Mouse (Mus musculus): Measurements from ENCODE around the gene Rbfox3. TPM values are rescaled to one million over a fixed set of nuclear protein-coding genes. Genes with fewer than 3 reads are reported as not detected.

Rbfox3 gene
- polyA plus RNA-seq, 2 experiments = 0.08 to 0.17 TPM

GRCm38 (mm10) chr11:118637718-118638117 lies 273.7 kb downstream of the Rbfox3 start:
- H3K27me3 ChIP-seq (ENCODE audit: control insufficient read depth, insufficient read depth, low read length) = no peaks in the 10 kb centered on the region
- TF ChIP-seq CTCF (IDR thresholded peaks at IDR 0.05; ENCODE audit: low read depth) = no peak
- H3K4me2 ChIP-seq (ENCODE audit: low read depth) = no peak overlapping the region
- DNase-seq (ENCODE audit: low read depth in 3 of 3, low spot score in 3 of 3) (no peak), ATAC-seq (ENCODE audit: insufficient read depth) (no peak)
- H3K9ac ChIP-seq (replicated peaks) = no peak overlapping the region
- no peaks in the 10 kb centered on the region for H3K36me3 ChIP-seq (replicated peaks; ENCODE audit: control insufficient read depth, insufficient read depth, low read depth)
- WGBS (ENCODE audit: insufficient replicate concordance) = 69% methylated on average over 10 of the region's 10 CpGs
- H3K4me3 ChIP-seq (ENCODE audit: insufficient read depth in 1 of 2, low read depth in 2 of 2, low read length in 2 of 2) = no peak overlapping the region
- H3K9me3 ChIP-seq (ENCODE audit: control insufficient read depth, low read length) = no peaks in the 10 kb centered on the region
- H3K27ac ChIP-seq = no peak overlapping the region
- H3K4me1 ChIP-seq (replicated peaks; ENCODE audit: control insufficient read depth in 2 of 2, insufficient read depth in 2 of 2, low read length in 1 of 2) = no peaks in the 10 kb centered on the region

GRCm38 (mm10) chr11:118634647-118635046 lies 276.8 kb downstream of the Rbfox3 start:
- Histone ChIP-seq H3K9ac (replicated peaks) (no peak overlapping the region), H3K27ac (no peak overlapping the region), H3K27me3 (ENCODE audit: control insufficient read depth, insufficient read depth, low read length) (no peaks in the 10 kb centered on the region), H3K4me2 (ENCODE audit: low read depth) (no peak overlapping the region), H3K4me3 (ENCODE audit: insufficient read depth in 1 of 2, low read depth in 2 of 2, low read length in 2 of 2) (no peak overlapping the region), H3K4me1 (replicated peaks; ENCODE audit: control insufficient read depth in 2 of 2, insufficient read depth in 2 of 2, low read length in 1 of 2) (no peaks in the 10 kb centered on the region), H3K9me3 (ENCODE audit: control insufficient read depth, low read length) (no peaks in the 10 kb centered on the region), H3K36me3 (replicated peaks; ENCODE audit: control insufficient read depth, insufficient read depth, low read depth) (no peaks in the 10 kb centered on the region)
- DNase-seq (ENCODE audit: low read depth in 3 of 3, low spot score in 3 of 3) = no peak
- 36% methylated on average over 8 of the region's 8 CpGs for WGBS (ENCODE audit: insufficient replicate concordance)
- TF ChIP-seq EP300 (IDR thresholded peaks at IDR 0.05; ENCODE audit: low read depth) (no peak), CTCF (IDR thresholded peaks at IDR 0.05; ENCODE audit: low read depth) (peak; percentile 78)
- no peak for ATAC-seq (ENCODE audit: insufficient read depth)

GRCm38 (mm10) chr11:118629718-118630117 lies 281.7 kb downstream of the Rbfox3 start:
- Histone ChIP-seq H3K9me3 (ENCODE audit: control insufficient read depth, low read length) (no peaks in the 10 kb centered on the region), H3K4me1 (replicated peaks; ENCODE audit: control insufficient read depth in 2 of 2, insufficient read depth in 2 of 2, low read length in 1 of 2) (no peaks in the 10 kb centered on the region), H3K4me3 (ENCODE audit: insufficient read depth in 1 of 2, low read depth in 2 of 2, low read length in 2 of 2) (no peak overlapping the region), H3K36me3 (replicated peaks; ENCODE audit: control insufficient read depth, insufficient read depth, low read depth) (no peaks in the 10 kb centered on the region), H3K27me3 (ENCODE audit: control insufficient read depth, insufficient read depth, low read length) (no peaks in the 10 kb centered on the region), H3K4me2 (ENCODE audit: low read depth) (no peak overlapping the region), H3K27ac (no peak overlapping the region), H3K9ac (replicated peaks) (no peak overlapping the region)
- 81% methylated on average over 1 of the region's 1 CpGs for WGBS (ENCODE audit: insufficient replicate concordance)
- TF ChIP-seq CTCF (IDR thresholded peaks at IDR 0.05; ENCODE audit: low read depth) = no peak
- TF ChIP-seq EP300 (IDR thresholded peaks at IDR 0.05; ENCODE audit: low read depth) = no peak
- DNase-seq (ENCODE audit: low read depth in 3 of 3, low spot score in 3 of 3) (no peak), ATAC-seq (ENCODE audit: insufficient read depth) (no peak)

- H3K36me3 ChIP-seq (replicated peaks; ENCODE audit: control insufficient read depth, insufficient read depth, low read depth) = no peaks in the 10 kb centered on the region
- no peak overlapping the region for H3K4me2 ChIP-seq (ENCODE audit: low read depth)
- no peak for TF ChIP-seq CTCF (IDR thresholded peaks at IDR 0.05; ENCODE audit: low read depth)
- TF ChIP-seq EP300 (IDR thresholded peaks at IDR 0.05; ENCODE audit: low read depth) = no peak
- no peak overlapping the region for H3K4me3 ChIP-seq (ENCODE audit: insufficient read depth in 1 of 2, low read depth in 2 of 2, low read length in 2 of 2)
- 63% methylated on average over 5 of the region's 5 CpGs for WGBS (ENCODE audit: insufficient replicate concordance)
- no peak overlapping the region for H3K27ac ChIP-seq
- no peaks in the 10 kb centered on the region for H3K9me3 ChIP-seq (ENCODE audit: control insufficient read depth, low read length)
- DNase-seq (ENCODE audit: low read depth in 3 of 3, low spot score in 3 of 3) (no peak), ATAC-seq (ENCODE audit: insufficient read depth) (no peak)
- H3K27me3 ChIP-seq (ENCODE audit: control insufficient read depth, insufficient read depth, low read length) = no peaks in the 10 kb centered on the region
- H3K4me1 ChIP-seq (replicated peaks; ENCODE audit: control insufficient read depth in 2 of 2, insufficient read depth in 2 of 2, low read length in 1 of 2) = no peaks in the 10 kb centered on the region
- no peak overlapping the region for H3K9ac ChIP-seq (replicated peaks)
Observed at GRCm38 (mm10) chr11:118627541-118627940, 283.9 kb downstream of the Rbfox3 start.

- no peak overlapping the region for H3K27ac ChIP-seq
- H3K9ac ChIP-seq (replicated peaks) = no peak overlapping the region
- DNase-seq (ENCODE audit: low read depth in 3 of 3, low spot score in 3 of 3) = no peak
- H3K4me3 ChIP-seq (ENCODE audit: insufficient read depth in 1 of 2, low read depth in 2 of 2, low read length in 2 of 2) = no peak overlapping the region
- 64% methylated on average over 4 of the region's 4 CpGs for WGBS (ENCODE audit: insufficient replicate concordance)
- no peaks in the 10 kb centered on the region for H3K9me3 ChIP-seq (ENCODE audit: control insufficient read depth, low read length)
- H3K36me3 ChIP-seq (replicated peaks; ENCODE audit: control insufficient read depth, insufficient read depth, low read depth) = no peaks in the 10 kb centered on the region
- TF ChIP-seq EP300 (IDR thresholded peaks at IDR 0.05; ENCODE audit: low read depth) (no peak), CTCF (IDR thresholded peaks at IDR 0.05; ENCODE audit: low read depth) (no peak)
- no peaks in the 10 kb centered on the region for H3K27me3 ChIP-seq (ENCODE audit: control insufficient read depth, insufficient read depth, low read length)
- no peak overlapping the region for H3K4me2 ChIP-seq (ENCODE audit: low read depth)
- no peaks in the 10 kb centered on the region for H3K4me1 ChIP-seq (replicated peaks; ENCODE audit: control insufficient read depth in 2 of 2, insufficient read depth in 2 of 2, low read length in 1 of 2)
- ATAC-seq (ENCODE audit: insufficient read depth) = no peak
Observed at GRCm38 (mm10) chr11:118620869-118621268, 290.5 kb downstream of the Rbfox3 start.

All from liver, embryonic 14.5 days (tissue).